Mouse (Mus musculus): ENCODE results near the gene Ap1s3.

Gene Ap1s3

DNA sequence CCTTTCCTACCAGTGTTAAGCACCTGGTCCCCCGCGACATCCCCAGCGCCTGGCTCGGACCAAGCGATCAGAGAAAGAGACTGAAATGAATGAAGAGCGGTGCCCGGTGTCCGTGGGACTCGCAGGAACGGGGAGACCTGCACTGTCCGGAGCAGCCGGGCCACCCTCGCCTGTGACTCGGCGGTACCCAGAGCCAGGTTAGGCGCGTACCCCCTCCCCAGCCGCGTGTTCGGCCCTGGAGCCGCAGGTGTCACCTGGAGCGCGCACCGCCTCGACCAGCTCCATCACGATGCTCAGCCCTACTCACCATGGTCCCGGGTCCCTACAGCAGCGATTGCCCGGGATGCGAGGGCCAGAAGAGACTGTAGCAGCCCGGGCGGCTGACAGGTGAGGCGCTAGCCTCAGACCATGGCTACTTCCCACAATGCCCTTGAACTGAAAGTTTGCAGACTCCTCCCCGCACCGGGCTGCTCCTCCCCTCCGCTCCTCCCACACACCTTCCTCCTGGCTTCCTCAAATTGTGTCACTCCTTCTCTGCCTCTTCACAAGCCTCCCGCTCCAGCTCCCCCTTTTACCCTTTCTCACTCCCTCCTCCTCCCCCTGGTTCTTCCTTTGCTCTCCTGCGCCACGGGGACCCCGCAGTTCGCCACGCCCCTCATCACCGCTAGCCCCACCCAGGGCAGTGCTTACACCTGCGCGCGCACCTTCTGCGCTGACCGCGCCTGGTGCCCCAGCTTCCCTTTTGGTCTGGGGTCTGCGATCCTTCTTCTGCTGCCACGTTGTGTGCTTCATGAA, at the start of gene Ap1s3:
Ap1s3 (minus strand) TSS at position 430 of the 795 bp plus-strand sequence.
- peak; percentile 28 for DNase-seq (ENCODE audit: low read depth, low spot score)

DNA sequence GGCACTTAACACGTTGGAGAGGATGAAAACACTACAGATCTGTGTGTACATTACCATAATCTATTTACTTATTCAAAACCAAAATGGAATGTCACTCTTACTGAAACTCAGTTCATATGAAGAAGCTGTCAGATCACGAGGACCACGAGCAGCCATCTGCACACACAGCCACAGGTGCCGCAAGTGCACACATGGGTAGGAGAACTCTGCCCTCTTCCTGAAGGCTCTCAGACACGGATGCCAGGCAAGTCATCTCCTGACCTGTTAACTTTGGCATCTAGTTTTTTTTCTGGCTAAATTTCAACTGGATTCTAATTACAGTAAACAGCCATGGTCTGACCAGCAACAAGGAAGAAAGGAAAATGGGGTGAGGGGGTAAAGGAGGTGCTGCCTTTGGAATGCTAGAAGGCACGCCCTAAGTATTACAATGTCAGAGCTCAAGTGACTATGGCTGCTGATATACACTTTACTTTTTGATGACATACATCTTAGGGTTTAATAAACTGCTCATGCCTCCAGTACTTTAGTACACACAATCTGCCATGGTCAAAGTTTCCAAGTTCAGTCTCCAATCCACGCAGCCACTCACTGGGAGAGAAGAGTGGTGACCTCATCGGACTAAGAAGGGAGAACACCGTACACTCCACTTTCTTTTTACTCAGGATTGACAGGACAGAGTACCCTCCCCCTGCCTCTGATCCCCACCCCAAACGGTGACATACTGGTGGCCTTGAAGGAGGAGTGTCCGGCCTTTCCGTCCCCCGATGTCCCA, 42.6 kb upstream of the Ap1s3 start:
- DNase-seq (ENCODE audit: low read depth, low spot score): no peak

DNA sequence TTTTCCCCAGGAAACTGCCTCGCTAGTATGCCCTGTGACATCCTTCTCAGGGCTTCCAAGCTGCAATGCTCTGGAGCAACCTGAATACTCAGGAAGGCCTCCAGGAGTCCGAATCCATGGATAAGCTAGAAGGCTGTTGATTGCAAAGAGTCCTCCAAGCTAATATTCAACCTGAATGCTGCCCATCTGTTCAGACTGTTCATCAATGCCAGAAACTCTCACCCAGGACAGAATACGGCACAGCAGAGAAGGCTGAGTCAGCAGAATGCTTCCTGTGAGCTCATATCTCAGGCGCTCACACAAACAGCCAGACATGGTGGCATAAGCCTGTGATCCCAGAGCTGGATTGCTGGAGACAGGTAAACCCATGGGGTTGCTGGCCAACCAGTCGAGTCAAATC, 41.3 kb upstream of the Ap1s3 start:
- no peak for DNase-seq (ENCODE audit: low read depth, low spot score)

DNA sequence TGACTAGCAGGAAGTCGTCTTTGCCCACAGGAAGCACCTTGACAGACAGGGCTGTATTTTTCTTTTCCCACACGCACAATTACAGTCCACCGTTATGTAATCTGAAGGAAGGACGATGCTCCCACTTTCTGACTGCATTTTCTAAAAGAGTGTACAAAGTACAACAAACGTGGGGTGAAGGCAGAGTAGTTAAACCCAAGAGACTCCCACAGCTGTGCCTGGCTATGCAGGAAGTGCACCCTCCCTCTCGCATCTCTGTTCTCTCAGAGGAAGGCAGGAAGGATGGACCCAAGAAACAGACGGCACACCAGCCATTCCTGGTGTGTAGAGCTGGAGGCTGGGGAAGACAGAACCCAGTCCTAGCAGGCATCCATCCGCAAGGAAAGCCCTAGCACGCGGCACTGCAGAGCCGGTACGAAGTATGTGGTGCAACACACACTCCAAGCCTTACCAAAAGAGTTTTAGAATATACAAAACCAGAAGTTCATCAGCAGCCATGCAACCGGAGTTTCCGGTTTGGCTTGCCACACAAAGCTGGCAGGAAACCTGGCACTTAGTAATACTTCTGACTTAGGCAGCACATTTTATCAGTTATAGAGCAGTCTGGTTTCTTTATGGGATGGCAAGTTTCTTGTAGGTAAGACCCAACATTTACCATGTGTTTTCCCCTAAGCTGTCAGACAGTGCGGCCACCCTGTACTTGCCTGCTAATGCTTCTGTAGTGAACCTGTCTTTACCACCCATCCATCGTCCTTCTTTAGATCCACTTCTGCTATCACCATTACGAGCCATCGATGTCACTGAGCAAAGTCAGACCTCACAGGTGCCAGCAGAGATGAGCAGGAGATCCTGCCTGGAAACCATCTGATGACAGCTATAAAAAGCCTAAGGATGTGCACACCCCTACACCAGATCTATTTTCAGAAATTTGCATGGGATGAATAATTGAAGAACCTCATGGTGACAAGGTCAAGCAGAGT, 39.7 kb upstream of the Ap1s3 start:
- no peak for DNase-seq (ENCODE audit: low read depth, low spot score)

DNA sequence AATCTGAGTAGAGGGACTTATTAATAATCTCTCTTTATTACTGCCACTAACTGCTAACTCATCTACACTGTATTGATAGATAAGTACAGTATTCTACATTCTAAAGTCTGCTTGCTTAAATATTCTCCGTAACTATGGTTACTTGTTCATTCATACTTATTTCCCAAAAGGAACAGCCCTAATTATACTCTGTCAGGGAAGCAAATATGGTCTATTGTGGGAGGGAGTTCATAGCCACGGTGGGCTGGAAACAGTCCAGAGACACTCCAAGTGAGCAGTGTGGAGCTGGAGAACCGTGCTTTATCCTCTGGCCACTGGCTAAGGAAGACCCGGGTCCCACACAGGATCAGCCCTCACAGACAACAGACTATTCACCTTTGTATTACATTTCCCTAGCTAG, 38.9 kb upstream of the Ap1s3 start:
- no peak for DNase-seq (ENCODE audit: low read depth, low spot score)

DNA sequence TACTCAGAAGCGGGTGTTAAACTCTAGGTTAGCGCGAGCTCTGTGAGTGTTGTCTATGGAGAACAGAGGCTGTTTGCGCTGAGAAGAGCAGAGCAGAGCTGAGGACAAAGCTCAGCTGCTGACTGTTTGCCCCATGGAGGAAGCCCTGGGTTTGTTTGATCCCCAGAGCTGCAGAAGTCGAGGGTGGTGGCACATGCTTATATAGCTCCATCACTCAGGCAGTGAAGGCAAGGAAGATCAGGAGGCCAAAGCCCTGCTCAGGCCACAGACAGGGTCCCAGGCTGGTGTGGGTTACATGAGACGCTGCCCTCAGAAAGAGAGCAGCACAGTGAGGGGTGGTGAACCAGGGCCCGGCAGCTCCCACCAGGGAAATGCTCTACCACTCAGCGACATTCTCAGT, 38.4 kb upstream of the Ap1s3 start:
- DNase-seq (ENCODE audit: low read depth, low spot score): no peak

DNA sequence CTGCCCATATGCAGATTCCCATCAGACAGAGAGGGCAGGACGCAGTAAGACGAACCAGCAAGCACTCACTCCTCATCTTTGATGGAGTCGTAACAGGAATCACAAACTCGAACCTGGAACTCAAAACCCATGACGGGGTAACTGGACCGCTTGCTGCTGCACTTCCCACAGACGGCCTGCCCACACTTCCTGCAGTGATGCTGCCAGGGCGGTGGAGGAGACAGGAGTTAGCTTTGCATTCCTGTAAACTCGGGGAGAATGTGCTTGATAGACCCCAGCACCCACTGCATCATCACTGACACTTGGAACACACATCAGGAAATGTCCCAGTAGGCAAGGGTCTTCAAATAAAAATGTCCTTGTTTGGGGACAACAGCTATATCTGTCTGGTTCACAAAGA, 35.6 kb upstream of the Ap1s3 start:
- DNase-seq (ENCODE audit: low read depth, low spot score): no peak

DNA sequence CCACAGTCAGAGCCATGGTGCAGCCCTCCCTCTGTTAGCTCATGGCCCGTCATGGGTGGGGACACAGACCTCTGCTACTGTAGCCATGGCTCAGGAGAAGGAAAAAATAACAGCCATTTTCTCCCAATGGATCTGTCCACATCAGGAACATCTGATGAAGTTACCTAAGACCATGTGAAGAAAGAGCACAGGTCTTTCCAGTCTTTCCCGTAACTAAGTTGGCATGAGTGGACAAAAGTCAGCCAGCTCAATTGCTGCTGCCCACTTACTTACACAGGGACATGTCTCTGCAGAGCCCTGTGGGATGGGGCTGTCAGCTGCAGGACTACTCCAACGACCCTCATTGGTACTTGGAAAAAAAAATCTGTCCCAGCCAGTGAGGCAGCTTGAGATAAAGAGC, 34.9 kb upstream of the Ap1s3 start:
- DNase-seq (ENCODE audit: low read depth, low spot score): no peak

DNA sequence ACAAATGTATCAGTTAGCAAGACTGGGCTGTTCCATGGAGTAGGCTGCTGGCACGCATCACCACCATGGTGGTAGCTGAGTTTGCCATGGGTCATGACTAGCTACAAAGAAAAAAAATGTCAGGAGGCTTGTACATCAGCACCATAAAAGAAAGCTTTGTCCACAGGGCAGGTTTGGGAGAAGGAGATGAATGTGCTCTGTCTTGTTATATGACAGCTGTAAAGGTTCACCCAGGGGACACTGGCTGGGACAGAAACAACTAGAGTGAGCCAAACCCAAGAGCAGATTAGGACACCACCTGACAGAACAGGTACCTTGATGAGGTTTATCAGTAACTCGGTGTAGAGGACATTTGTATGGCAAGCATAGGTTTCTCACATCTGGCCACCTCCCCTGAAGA, 32.9 kb upstream of the Ap1s3 start:
- DNase-seq (ENCODE audit: low read depth, low spot score): no peak

DNA sequence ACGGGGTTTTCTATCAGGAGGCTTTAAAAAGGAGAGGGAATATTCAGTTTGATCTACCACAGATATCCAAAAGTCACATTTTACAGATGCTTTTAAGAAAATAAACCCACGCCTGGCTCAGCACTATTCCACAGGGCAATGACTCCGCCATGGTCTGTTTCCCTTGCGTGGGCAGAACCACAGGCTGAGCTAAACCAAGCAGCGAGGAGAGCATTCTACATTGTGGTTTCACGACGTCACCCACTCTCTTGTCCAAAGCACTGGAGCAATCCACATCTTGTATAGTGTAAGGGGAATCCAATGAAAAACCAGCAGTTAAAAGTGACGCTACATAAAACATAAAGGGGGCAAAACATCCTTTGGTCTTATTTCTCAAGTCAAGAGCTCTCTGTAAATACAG, 31.7 kb upstream of the Ap1s3 start:
- DNase-seq (ENCODE audit: low read depth, low spot score): no peak

DNA sequence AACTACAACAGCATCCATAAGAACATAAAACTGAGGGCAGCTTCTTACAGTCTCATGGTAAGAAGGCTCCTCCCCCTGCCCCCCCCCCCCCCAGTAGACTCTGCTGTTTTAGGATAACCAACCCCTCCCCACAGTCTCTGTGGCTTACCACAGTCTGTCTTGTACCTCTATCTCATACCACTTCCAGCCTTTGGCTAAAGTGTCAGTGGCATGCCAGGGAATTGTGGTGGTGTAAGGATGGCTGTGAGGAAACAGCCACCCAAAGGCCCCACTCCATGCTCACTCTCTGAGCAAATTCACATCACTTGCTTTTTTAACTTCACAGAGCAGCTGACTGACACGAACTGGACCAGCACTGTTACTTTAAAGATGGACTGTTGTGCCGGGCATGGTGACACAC, 26.7 kb upstream of the Ap1s3 start:
- DNase-seq (ENCODE audit: low read depth, low spot score): no peak

DNA sequence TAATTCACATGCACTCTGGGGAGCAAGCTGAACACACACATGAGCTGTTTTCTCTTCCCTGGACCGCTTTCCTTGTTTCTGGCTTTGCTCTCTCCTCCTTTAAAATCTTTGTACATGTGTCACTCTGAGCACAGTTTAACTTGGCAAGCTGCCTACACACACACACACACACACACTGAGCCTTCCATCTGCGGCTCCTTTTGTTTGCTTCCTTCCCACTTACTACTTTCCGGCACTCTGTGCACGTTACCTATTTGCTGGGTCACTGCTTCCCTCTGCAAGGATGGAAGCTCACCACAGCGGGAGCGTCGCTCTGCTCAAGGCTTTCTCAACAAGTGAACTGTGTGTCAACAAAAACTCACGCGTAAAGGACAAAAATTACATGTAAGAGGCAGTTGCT, 25.6 kb upstream of the Ap1s3 start:
- no peak for DNase-seq (ENCODE audit: low read depth, low spot score)

DNA sequence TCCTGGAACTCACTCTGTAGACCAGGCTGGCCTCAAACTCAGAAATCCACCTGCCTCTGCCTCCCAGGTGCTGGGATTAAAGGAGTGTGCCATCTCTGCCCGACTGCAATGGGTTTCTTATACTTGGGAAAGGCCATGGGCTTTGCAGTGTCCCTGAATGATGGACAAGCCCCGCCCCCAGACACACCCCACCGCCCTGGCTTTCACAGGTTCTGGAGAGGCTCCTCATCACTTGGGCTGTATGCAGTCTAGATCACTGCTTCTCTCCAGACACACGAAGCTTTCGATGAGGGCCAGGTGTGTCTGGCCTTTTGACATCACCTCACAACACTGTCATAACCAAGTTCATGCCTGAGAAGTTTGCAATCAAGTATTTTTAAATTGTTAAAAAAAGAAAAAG, 25.2 kb upstream of the Ap1s3 start:
- DNase-seq (ENCODE audit: low read depth, low spot score): no peak

DNA sequence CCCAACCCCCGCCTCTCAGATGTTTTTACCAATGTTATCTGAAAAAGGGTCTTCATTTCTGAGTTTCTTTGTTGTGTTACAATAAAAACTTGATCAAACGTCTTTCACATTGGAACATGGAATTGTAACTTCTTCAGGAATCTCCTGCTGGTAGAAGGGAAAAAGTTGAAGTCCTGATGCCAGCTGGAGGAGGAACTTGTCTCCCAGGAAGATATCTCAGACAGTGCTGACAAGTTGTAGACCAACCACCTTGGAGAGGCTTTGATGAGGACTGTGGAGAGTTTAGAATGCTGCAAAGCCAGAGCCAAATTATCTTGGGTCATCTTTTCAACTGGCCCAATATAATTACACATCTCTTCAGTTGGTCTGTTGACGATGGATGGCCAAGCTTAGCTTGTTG, 20.7 kb upstream of the Ap1s3 start:
- no peak for DNase-seq (ENCODE audit: low read depth, low spot score)

DNA sequence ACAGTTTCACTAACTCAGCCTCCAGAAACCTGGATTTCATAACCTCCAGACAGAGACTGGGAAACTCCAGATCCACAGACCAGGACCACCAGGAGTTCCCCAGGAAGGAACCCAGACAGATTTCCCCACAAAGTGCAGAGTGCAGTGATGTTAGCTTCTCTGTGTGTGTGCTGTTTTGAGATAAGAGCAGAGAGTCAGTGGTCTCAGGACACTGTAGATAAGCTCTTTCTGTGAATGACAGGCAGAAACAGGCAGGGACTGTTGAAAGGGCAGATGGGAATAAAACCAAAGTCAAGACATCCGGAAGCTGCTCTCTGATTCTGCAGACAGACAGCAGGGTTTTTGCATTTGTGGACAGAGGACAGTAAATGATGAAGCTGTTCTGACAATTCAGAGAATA, 15.5 kb upstream of the Ap1s3 start:
- no peak for DNase-seq (ENCODE audit: low read depth, low spot score)

DNA sequence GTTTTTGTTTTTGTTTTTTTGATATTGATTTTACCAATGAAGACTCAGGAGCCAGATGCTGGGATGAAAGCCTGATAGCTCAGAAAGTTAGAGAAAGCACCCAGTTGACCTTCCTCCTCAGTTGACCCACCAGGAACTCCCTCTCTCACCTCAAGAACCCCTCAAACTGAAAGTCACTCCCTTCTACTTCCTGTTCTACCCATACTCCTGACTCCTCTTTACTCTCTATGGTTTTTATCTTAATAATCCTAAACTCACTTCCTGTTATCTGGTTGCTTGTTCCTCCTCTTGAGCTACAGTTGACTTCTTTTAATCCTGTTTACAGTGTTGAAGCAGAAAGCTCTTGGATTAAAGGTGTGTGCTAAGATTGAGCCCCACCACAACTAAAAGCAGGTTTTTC, 12.3 kb upstream of the Ap1s3 start:
- no peak for DNase-seq (ENCODE audit: low read depth, low spot score)

DNA sequence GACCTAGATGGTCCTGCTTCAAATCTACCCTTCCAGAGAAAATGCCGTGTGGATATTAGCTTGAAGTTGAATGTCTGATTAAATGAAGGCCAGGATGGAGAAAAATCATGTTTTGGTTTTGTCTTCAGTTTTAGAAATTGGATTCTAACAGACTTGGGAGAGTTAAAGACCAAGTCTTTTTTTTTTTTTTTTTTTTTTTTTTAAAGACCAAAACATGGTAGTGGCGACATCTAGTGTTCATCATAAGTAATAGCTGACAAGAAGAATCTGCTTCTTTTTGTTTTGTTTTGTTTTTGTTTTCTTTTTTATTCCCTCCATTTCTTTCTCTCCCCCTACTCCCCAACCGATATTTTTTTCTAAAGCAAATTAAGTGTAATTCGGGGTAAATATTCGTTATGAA, 11.2 kb upstream of the Ap1s3 start:
- no peak for DNase-seq (ENCODE audit: low read depth, low spot score)

DNA sequence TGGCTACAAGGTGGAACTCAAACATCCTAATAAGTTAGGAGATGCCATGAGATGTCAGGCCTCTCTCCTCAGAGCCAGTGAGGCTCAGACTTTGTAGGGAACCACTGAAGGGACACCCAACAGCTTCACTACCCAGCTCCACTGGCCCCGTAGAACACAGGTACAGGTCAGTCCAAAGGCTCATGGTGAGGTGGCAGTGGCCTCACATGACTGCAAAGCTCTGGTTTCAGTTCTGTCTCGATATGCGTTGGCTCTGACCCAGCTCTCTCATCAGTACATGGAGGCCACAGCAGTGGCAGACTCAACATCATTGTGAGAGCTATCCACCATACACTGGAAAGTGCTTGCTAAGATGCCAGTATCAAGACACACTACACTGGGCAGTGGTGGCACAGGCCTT, 9.0 kb upstream of the Ap1s3 start:
- no peak for DNase-seq (ENCODE audit: low read depth, low spot score)

DNA sequence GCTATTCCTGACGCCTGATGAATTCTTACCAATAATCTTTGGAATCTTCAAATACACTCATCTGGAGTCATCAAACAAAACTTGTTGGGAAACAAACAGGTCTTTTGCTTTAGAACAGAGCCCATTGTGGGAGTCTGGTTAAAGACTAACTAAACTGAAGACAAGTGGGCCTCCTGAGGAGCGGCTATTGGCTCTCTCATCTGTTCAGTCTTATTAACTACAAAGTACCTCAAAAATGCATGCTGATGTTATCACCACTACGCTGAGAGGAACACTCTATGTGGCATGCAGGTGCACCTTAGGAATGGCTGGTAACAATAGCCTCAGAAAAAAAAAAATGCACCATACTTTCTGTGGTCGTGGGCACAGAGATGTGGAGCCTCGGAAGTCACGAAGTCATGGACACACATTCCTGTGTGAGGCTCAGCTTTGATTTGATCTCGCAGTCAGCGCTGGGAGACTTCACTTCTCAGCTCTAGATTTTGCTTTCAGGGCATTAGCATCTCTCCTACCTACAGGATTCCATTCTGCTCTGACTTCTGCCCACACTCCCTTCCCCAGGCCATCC, 6.4 kb upstream of the Ap1s3 start:
- no peak for DNase-seq (ENCODE audit: low read depth, low spot score)

DNA sequence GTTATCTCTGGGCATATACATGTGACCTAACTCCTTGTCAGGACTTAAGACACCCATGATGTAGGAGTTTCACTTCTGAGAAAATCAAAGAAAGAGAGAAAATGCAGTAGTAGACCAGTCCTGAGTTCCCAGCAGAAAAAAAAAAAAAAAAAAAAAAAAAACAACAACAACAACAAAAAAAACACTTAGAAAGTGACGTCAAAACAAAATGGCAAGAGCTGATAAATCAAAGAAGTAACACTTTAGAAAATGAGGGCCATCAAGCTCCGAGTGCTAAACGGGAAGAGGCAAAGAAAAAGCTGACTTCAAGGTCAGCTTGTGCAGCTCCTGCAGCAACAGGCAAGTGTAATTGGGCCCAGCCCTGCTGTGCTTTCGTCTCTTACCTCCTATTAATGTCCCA, 3.9 kb upstream of the Ap1s3 start:
- no peak for DNase-seq (ENCODE audit: low read depth, low spot score)

DNA sequence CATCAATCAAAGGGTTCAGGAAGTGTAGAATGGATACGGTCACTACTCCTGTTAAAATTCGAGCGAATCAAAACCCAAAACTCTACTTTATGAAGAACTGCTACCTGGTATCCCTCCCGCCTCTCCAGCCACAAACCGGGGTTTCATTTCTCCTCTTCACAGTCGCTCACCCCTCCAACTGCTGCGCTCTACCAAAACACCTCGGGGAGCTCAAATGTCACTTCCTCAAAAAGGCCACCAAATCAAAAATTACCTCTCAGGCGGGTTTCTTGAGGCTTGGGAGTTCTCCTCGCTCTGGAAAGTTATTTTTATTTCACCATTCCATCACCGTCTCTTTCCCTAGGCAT, 603 bp downstream of the Ap1s3 start:
- DNase-seq (ENCODE audit: low read depth, low spot score): no peak

DNA sequence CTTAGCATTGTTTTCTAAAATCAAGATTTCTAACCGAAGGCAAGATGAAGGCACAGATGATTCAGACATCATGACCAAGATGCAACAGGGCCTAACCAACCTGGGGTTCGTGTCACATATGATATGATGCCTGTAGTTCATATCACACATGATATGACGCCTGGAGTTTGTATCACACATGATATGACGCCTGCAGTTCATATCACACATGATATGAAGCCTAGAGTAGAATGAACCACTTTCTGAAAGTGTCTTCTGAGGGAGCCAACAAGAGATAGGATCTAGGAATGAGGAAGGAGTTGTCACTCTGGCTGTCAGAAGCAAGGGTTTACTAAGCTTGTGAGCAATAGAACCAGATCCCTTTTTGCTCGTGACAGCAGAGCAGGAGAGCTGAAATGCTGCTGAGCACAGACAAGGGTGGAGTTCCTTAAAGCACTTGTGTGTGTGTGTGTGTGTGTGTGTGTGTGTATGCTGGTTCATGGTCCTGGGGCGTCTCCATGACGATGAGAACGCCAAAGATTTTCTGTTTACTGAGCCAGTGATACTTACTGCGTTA, 2.3 kb downstream of the Ap1s3 start:
- no peak for DNase-seq (ENCODE audit: low read depth, low spot score)
